Mouse (Mus musculus) heart, embryonic 14.5 days (tissue): ENCODE data around the gene Rer1. TPM values are rescaled to one million over a fixed set of nuclear protein-coding genes. Genes with fewer than 3 reads are reported as not detected.

ENCODE experiments used
- ATAC-seq: fragments of 200-750 bp; cut with Nextera tagmentation; 2 replicates; pipeline ENCODE4 v1.8.0; 2017; ENCODE audit warnings: low read depth, moderate TSS enrichment; ENCODE audit not compliant: insufficient number of reproducible peaks, insufficient read depth, low FRiP score
- H3K27ac ChIP-seq, 2 experiments: fragments of 200-500 bp in 1 of 2; fragments of 300-500 bp in 1 of 2; sonication (generic) in 1 of 2; replicated peaks in 1 of 2; 2 replicates each; pipeline ENCODE4 v1.5.1; 2012 to 2014; ENCODE audit warnings: low read depth in 2 of 2, low read length in 2 of 2, control low read depth in 1 of 2, mild to moderate bottlenecking in 1 of 2, mixed read lengths in 1 of 2; ENCODE audit not compliant: control insufficient read depth in 1 of 2, insufficient read depth in 1 of 2
- H3K27me3 ChIP-seq: fragments of 300-500 bp; sonication (generic); 2 replicates; pipeline ENCODE4 v1.6.1; 2014; ENCODE audit warnings: mild to moderate bottlenecking, low read length, control low read depth; ENCODE audit not compliant: control insufficient read depth, insufficient read depth
- H3K36me3 ChIP-seq: fragments of 300-500 bp; sonication (generic); 2 replicates; pipeline ENCODE4 v1.6.1; 2014; ENCODE audit warnings: mild to moderate bottlenecking, control low read depth, low read length, mixed read lengths; ENCODE audit not compliant: control insufficient read depth, insufficient read depth
- H3K4me1 ChIP-seq, 2 experiments: fragments of 200-500 bp in 1 of 2; fragments of 300-500 bp in 1 of 2; sonication (generic) in 1 of 2; 2 replicates each; pipeline ENCODE4 v1.6.1; 2012 to 2014; ENCODE audit warnings: low read length in 2 of 2, control low read depth in 1 of 2, mixed read lengths in 1 of 2; ENCODE audit not compliant: control insufficient read depth in 2 of 2, insufficient read depth in 2 of 2
- H3K4me2 ChIP-seq: fragments of 300-500 bp; sonication (generic); 2 replicates; pipeline ENCODE4 v1.6.1; 2014; ENCODE audit warnings: mild to moderate bottlenecking, low read length
- H3K4me3 ChIP-seq, 2 experiments: fragments of 200-500 bp in 1 of 2; fragments of 300-500 bp in 1 of 2; sonication (generic) in 1 of 2; 2 replicates each; pipeline ENCODE4 v1.5.1; 2012 to 2014; ENCODE audit warnings: low read length in 2 of 2, mild to moderate bottlenecking in 2 of 2, control low read depth in 1 of 2, low read depth in 1 of 2, moderate library complexity in 1 of 2; ENCODE audit not compliant: control insufficient read depth in 1 of 2, insufficient read depth in 1 of 2
- H3K9ac ChIP-seq: fragments of 300-500 bp; sonication (generic); 2 replicates; pipeline ENCODE4 v1.6.1; 2014; ENCODE audit warnings: mild to moderate bottlenecking, low read length
- H3K9me3 ChIP-seq: fragments of 300-500 bp; sonication (generic); 2 replicates; pipeline ENCODE4 v1.6.1; 2016; ENCODE audit warnings: low read length, control low read depth; ENCODE audit not compliant: control insufficient read depth
- WGBS: fragments of 180-500 bp; shearing (Covaris S2); extraction: QIAGEN DNeasy Blood & Tissue Kit; methylation state at CpG from one replicate; pipeline ENCODE4 v1.1.7; 2014; 5-methylcytosine and 5-hydroxymethylcytosine counted together
- polyA plus RNA-seq: library from polyadenylated mRNA; unstranded; fragments of >200 nt; fragmentation: Nextera tagmentation; extraction: Ambion mirVana; gene quantifications from 2 replicates; pipeline ENCODE4 v1.2.1, GENCODE M21; 2014

The Rer1 gene
- polyA plus RNA-seq, 1 experiment from 2014 or later, result 141 TPM

DNA sequence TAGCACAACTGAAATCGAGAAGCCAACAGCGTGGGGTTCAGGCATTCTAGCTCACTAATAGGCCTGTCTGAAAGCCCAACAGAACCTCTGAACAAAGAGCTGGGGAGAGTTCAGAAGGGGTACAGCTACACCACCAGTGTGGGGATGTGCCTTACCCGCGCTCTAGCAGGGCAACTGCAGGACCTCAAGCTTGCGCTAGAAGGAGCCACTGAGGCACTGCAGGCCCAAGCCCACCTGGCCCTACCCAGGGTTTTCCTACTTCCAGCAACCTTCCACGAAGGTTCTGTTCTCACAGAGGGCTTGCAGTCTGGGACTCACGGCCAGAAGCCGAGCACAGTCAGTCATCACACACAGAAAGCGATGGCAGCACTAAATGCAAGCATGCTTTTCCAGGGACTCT lies 11.0 kb downstream of the Rer1 start:
- Histone ChIP-seq H3K27ac (no peak overlapping the region), H3K36me3 (peaks cover 97% of the 10 kb centered on the region), H3K9ac (no peak overlapping the region), H3K4me2 (no peak overlapping the region), H3K27me3 (no peaks in the 10 kb centered on the region), H3K4me3 (no peak overlapping the region), H3K4me1 (no peaks in the 10 kb centered on the region), H3K9me3 (no peaks in the 10 kb centered on the region)
- WGBS, result 88% methylated on average over 9 of the region's 9 CpGs
- ATAC-seq, result no peak

- Histone ChIP-seq H3K36me3 (peaks cover 97% of the 10 kb centered on the region), H3K27ac (no peak overlapping the region), H3K9ac (no peak overlapping the region), H3K9me3 (no peaks in the 10 kb centered on the region), H3K4me1 (no peaks in the 10 kb centered on the region), H3K4me3 (no peak overlapping the region), H3K4me2 (no peak overlapping the region), H3K27me3 (no peaks in the 10 kb centered on the region)
- 82% methylated on average over 9 of the region's 9 CpGs for WGBS
- ATAC-seq, result no peak
Measured at GRCm38 (mm10) chr4:155074418-155074817, 11.8 kb downstream of the Rer1 start.

- Histone ChIP-seq H3K27me3 (no peaks in the 10 kb centered on the region), H3K4me1 (peaks cover 7 to 15% of the 10 kb centered on the region in 2 experiments; a peak in 3 of 4 replicates), H3K36me3 (peaks cover 80% of the 10 kb centered on the region), H3K4me2 (no peak overlapping the region), H3K9me3 (no peaks in the 10 kb centered on the region), H3K27ac (no peak overlapping the region), H3K9ac (no peak overlapping the region), H3K4me3 (no peak overlapping the region)
- ATAC-seq, result no peak
- 94% methylated on average over 5 of the region's 5 CpGs for WGBS
Measured at GRCm38 (mm10) chr4:155070921-155071320, 15.3 kb downstream of the Rer1 start.

- ATAC-seq, result no peak
- no peak overlapping the region for H3K9ac ChIP-seq
- 90% methylated on average over 13 of the region's 13 CpGs for WGBS
- no peak overlapping the region for H3K4me2 ChIP-seq
- peaks cover 72% of the 10 kb centered on the region for H3K36me3 ChIP-seq
- no peaks in the 10 kb centered on the region for H3K9me3 ChIP-seq
- no peaks in the 10 kb centered on the region for H3K27me3 ChIP-seq
- peaks cover 7 to 15% of the 10 kb centered on the region in 2 experiments; a peak in 3 of 4 replicates for H3K4me1 ChIP-seq
- no peak overlapping the region for H3K4me3 ChIP-seq
- H3K27ac ChIP-seq, result no peak overlapping the region
Measured at GRCm38 (mm10) chr4:155070199-155070598, 16.0 kb downstream of the Rer1 start.

- peaks cover 7 to 15% of the 10 kb centered on the region in 2 experiments; a peak in 3 of 4 replicates for H3K4me1 ChIP-seq
- H3K27me3 ChIP-seq, result no peaks in the 10 kb centered on the region
- no peak overlapping the region for H3K9ac ChIP-seq
- H3K4me3 ChIP-seq, result no peak overlapping the region
- H3K9me3 ChIP-seq, result no peaks in the 10 kb centered on the region
- H3K27ac ChIP-seq, result no peak overlapping the region
- no peak overlapping the region for H3K4me2 ChIP-seq
- WGBS, result 79% methylated on average over 6 of the region's 6 CpGs
- ATAC-seq, result no peak
- peaks cover 62% of the 10 kb centered on the region for H3K36me3 ChIP-seq
Measured at GRCm38 (mm10) chr4:155069191-155069590, 17.0 kb downstream of the Rer1 start.

DNA sequence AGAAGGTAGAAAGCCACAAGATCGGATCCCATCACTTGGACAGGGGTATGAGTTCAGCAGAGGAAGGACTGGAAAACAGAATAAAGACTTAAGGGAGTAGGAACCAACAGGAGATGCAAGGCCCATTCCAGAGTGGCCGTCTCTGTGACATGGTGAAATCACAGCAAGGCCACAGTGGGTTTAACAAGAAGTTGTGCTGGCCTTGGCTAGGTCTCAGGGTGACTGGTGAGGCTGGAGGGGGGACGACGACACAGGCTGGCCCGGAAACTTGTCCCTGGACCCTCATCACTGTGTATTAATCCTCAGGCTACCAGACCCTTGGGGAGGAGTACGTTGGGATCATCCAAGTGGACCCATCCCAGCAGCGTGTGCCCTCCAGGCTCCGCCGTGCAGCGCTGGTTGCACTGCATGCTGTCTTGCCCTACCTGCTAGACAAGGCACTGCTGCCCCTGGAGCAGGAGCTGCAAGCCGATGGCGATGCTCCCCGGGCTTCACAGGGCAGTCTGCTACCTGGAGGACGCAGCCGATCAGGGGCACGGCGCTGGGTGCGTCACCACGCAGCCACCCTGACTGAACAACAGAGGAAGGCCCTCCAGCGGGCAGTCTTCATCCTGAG lies 17.7 kb downstream of the Rer1 start:
- no peak for ATAC-seq
- no peak overlapping the region for H3K4me2 ChIP-seq
- H3K27me3 ChIP-seq, result no peaks in the 10 kb centered on the region
- H3K4me1 ChIP-seq, result peaks cover 7 to 15% of the 10 kb centered on the region in 2 experiments; a peak in 3 of 4 replicates
- no peak overlapping the region for H3K27ac ChIP-seq
- peaks cover 55% of the 10 kb centered on the region for H3K36me3 ChIP-seq
- WGBS, result 93% methylated on average over 20 of the region's 20 CpGs
- no peak overlapping the region for H3K9ac ChIP-seq
- H3K4me3 ChIP-seq, result no peak overlapping the region
- H3K9me3 ChIP-seq, result no peaks in the 10 kb centered on the region

GRCm38 (mm10) chr4:155066834-155067522 lies 19.2 kb downstream of the Rer1 start, which contains the start of gene Pex10:
TSS of gene Pex10 (plus strand) at chr4:155067016.
- Histone ChIP-seq H3K36me3 (peaks cover 40% of the 10 kb centered on the region), H3K4me3 (peak within 1 kb of the TSS; percentile 76 to 92), H3K27me3 (no peaks in the 10 kb centered on the region), H3K9ac (peak within 1 kb of the TSS; percentile 90), H3K4me1 (peaks cover 7 to 15% of the 10 kb centered on the region in 2 experiments; a peak in 3 of 4 replicates), H3K27ac (peak within 1 kb of the TSS; percentile 79 to 81), H3K4me2 (peak within 1 kb of the TSS; percentile 96), H3K9me3 (no peaks in the 10 kb centered on the region)
- ATAC-seq, result peak; percentile 93
- WGBS, result under 1% methylated on average over 48 of the region's 48 CpGs
